Mouse (Mus musculus): ENCODE data around the gene Nek6. TPM values are rescaled to one million over a fixed set of nuclear protein-coding genes. Genes with fewer than 3 reads are reported as not detected.

The Nek6 gene
- polyA plus RNA-seq, 1 experiment from 2014 or later: 75.1 TPM

DNA sequence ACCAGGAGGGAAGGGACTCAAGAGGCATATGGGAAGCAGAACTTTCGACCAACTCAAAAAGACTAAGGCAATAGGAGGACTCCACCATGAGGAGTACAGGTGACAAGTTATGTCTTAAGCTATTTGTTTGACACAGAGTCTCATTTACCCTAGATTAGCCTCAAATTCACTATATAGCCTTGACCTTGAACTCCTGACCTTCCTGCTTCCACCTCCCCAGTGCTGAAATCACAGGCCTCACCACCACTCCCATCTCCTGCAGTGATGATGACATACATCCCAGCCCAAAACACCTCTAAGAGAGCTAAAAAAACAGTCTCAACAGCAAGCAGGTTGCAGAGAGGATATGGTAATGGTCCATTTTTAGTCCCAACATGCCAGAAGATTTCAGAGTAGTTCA is 130.3 kb downstream of the Nek6 start:
- Histone ChIP-seq H3K4me1 (ENCODE audit: control insufficient read depth, insufficient read depth, low read length) (no peaks in the 10 kb centered on the region; the same call in 1 of the 2 replicates), H3K36me3 (ENCODE audit: control insufficient read depth, insufficient read depth, low read length) (peaks cover 7% of the 10 kb centered on the region), H3K9me3 (ENCODE audit: control insufficient read depth, low read length) (no peaks in the 10 kb centered on the region), H3K27ac (ENCODE audit: low read depth, low read length) (no peak overlapping the region), H3K27me3 (ENCODE audit: control insufficient read depth, insufficient read depth, low read length) (no peaks in the 10 kb centered on the region), H3K9ac (ENCODE audit: low read length) (no peak overlapping the region), H3K4me2 (ENCODE audit: low read depth) (no peak overlapping the region), H3K4me3 (ENCODE audit: low read depth, low read length) (no peak overlapping the region)
- DNase-seq (ENCODE audit: low spot score) (no peak), ATAC-seq (ENCODE audit: insufficient read depth, low FRiP score, low TSS enrichment) (no peak)
- 100% methylated on average over 1 of the region's 1 CpGs for WGBS

DNA sequence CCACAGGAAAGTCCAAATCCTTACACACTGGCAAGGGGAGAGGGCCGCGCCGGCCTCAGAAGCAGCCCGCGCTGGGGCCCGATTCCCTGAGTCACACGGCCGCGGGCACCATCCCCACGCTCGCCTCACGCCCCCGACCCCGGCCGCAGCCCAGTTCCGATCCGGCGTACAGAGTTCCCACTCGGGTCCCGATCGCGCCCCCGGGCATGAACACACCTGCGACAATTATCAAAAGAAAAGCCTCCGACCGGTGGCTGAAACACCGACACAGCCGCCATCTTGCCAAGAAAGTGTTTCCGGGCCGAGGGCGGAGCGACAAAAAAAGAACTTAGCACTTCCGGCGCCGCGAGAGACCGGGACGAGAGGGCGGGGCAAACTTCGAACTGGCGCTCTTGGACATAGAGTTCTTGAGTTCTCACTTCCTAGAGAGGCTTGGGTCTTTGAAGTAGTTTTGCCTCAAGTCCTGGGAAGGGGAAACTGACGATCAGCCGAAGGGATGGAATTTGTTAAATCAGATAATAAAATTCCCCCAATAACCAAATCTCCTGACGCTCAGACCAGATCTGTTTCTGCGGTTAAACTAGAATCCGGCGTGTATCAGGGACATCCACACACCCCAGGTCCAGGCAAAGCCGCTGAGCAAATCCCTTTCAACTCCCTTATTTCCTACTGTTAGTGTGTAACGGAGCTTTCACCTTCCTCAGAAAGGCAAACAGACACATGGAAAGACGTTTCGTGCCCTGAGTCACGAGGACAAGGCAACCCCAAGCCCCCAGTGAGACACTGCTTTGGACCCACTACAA is 132.4 kb downstream of the Nek6 start, which contains the start of gene Psmb7:
TSS of gene Psmb7 (minus strand) at position 463 of the 803 bp plus-strand sequence.
- Histone ChIP-seq H3K36me3 (ENCODE audit: control insufficient read depth, insufficient read depth, low read length) (peaks cover 7% of the 10 kb centered on the region), H3K9me3 (ENCODE audit: control insufficient read depth, low read length) (no peaks in the 10 kb centered on the region), H3K27ac (ENCODE audit: low read depth, low read length) (peak within 1 kb of the TSS; percentile 30; the same call in 1 of the 2 replicates), H3K4me2 (ENCODE audit: low read depth) (peak within 1 kb of the TSS; percentile 76), H3K9ac (ENCODE audit: low read length) (peak within 1 kb of the TSS; percentile 83), H3K4me1 (ENCODE audit: control insufficient read depth, insufficient read depth, low read length) (no peaks in the 10 kb centered on the region; the same call in 1 of the 2 replicates), H3K4me3 (ENCODE audit: low read depth, low read length) (peak within 1 kb of the TSS; percentile 92), H3K27me3 (ENCODE audit: control insufficient read depth, insufficient read depth, low read length) (no peaks in the 10 kb centered on the region)
- 2% methylated on average over 52 of the region's 52 CpGs for WGBS
- ATAC-seq (ENCODE audit: insufficient read depth, low FRiP score, low TSS enrichment) (peak; percentile 76), DNase-seq (ENCODE audit: low spot score) (peak; percentile 91)

Small RNA genes lying within 50 kb of the gene (microRNA-seq; reads per million reads assigned to microRNA genes)
- gene Gm27634: not detected

Other genes with a start within 250 kb of the Nek6 start
- gene Dennd1a, start 224.3 kb upstream of the Nek6 start, polyA plus RNA-seq (2014; fragmentation: Nextera tagmentation; extraction: Ambion mirVana): 7.3 and 8.1 TPM in 2 replicates
- 6.0 and 8.7 TPM in 2 replicates for gene Lhx2, start 172.4 kb upstream of the Nek6 start, polyA plus RNA-seq (2014; fragmentation: Nextera tagmentation; extraction: Ambion mirVana)
- gene Psmb7, start 132.4 kb downstream of the Nek6 start, polyA plus RNA-seq (2014; fragmentation: Nextera tagmentation; extraction: Ambion mirVana): 352 and 360 TPM in 2 replicates
- 0.08 and 0.11 TPM in 2 replicates for gene Nr5a1, start 202.9 kb downstream of the Nek6 start, polyA plus RNA-seq (2014; fragmentation: Nextera tagmentation; extraction: Ambion mirVana)

Measured in neural tube, embryonic 11.5 days (tissue).